Mouse (Mus musculus): ENCODE measurements around the gene Polm. TPM values are rescaled to one million over a fixed set of nuclear protein-coding genes. Genes with fewer than 3 reads are reported as not detected.

Gene Polm
- 4.7 and 5.7 TPM in 2 replicates for polyA plus RNA-seq (2015; fragmentation: Nextera tagmentation; extraction: Ambion mirVana)

GRCm38 (mm10) chr11:5837251-5838246 is at the start of gene Polm:
Gene Polm, minus strand, starts transcription at chr11:5838016.

GRCm38 (mm10) chr11:5877921-5878526 is 40.2 kb upstream of the Polm start, which contains the start of gene Pold2:
Gene Pold2, minus strand, starts transcription at chr11:5878292.

GRCm38 (mm10) chr11:5861678-5862393 is 24.0 kb upstream of the Polm start, which contains the start of gene Aebp1:
Gene Aebp1, plus strand, starts transcription at chr11:5861947.

DNA sequence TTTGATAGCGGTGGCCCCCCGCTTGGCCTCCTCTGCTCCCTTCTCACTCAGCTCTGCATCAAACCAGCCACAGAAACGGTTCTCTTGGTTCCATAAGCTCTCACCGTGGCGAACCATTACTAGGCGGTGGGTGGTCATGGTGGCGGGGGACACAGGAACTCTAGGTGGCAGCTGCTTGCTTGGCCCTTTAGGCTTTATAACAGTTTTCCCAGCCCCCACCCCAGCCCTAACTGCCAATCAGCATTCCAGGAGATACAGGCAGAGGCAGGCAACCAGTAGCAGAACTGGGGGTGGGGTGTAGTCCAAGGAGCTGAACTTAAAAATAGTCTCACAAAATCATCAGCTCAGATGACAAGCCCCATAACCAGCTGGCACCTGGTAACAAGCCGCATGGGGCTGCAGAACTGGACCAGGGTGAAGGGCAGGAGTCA is 34.2 kb downstream of the Polm start, which contains the start of gene Pgam2:
Gene Pgam2, minus strand, starts transcription at position 183 of the 431 bp plus-strand sequence.

DNA sequence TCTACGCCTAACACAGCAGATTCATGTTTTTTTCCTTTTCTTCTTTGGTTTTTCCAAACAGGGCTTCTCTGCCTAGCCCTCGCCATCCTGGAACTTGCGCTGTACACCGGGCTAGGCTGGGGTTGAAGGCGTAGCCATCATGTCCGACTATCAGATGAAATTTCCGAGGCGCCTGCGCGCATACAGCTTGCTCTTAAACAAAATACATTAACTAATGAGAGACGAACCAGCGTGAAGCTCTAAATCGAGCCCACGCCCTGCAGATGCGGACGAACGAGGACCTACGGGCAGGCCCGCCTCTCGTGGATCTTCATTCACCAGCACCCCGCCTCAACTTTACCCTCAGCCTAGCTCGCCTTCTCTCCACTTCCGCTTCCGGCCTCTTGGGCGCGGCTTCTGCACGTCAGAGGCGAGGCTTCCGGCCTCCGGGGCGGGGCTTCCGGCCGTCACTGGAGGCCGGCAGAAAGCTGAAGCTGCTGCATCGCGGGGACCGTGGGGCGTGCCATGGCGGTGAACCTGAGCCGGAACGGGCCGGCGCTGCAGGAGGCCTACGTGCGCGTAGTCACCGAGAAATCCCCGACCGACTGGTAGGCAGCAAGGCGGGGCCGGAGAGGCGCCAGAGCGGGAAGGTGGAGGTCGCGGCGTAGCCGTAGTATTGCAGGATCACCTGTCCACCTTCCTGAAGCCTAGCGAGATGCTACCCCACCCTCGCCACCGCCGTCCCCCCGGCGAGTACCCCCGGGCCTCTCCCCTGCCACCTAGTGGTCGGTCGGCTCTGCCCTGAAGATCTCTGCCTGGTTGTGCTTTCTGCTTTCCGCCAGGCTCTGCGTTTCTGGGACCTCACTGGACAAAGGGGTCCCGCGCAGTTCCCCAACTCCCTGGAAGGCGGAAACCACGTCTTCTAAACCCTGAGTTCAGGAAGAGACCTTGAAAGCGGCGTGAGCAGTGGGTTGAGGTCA is 49.5 kb downstream of the Polm start, which contains the start of gene Dbnl:
Gene Dbnl, plus strand, starts transcription at position 433 of the 959 bp plus-strand sequence.

Other genes with a start within 250 kb of the Polm start
- gene Mrps24, start 122.3 kb downstream of the Polm start, polyA plus RNA-seq (2015; fragmentation: Nextera tagmentation; extraction: Ambion mirVana) = 170 and 171 TPM in 2 replicates
- 16.9 TPM in 2 replicates for gene Urgcp, start 75.6 kb downstream of the Polm start, polyA plus RNA-seq (2015; fragmentation: Nextera tagmentation; extraction: Ambion mirVana)
- gene Dbnl, start 49.5 kb downstream of the Polm start, polyA plus RNA-seq (2015; fragmentation: Nextera tagmentation; extraction: Ambion mirVana) = 96.8 and 101 TPM in 2 replicates
- 0.52 and 1.4 TPM in 2 replicates for gene Pgam2, start 34.3 kb downstream of the Polm start, polyA plus RNA-seq (2015; fragmentation: Nextera tagmentation; extraction: Ambion mirVana)
- 64.1 and 66.9 TPM in 2 replicates for gene Aebp1, start 23.9 kb upstream of the Polm start, polyA plus RNA-seq (2015; fragmentation: Nextera tagmentation; extraction: Ambion mirVana)
- gene Pold2, start 40.3 kb upstream of the Polm start, polyA plus RNA-seq (2015; fragmentation: Nextera tagmentation; extraction: Ambion mirVana) = 44.3 and 51.8 TPM in 2 replicates
- gene Myl7, start 60.8 kb upstream of the Polm start, polyA plus RNA-seq (2015; fragmentation: Nextera tagmentation; extraction: Ambion mirVana) = 27.9 and 36.0 TPM in 2 replicates
- 0.23 and 0.87 TPM in 2 replicates for gene Gck, start 112.1 kb upstream of the Polm start, polyA plus RNA-seq (2015; fragmentation: Nextera tagmentation; extraction: Ambion mirVana)
- gene Ykt6, start 117.7 kb upstream of the Polm start, polyA plus RNA-seq (2015; fragmentation: Nextera tagmentation; extraction: Ambion mirVana) = 34.7 and 35.9 TPM in 2 replicates
- gene Camk2b, start 228.3 kb upstream of the Polm start, polyA plus RNA-seq (2015; fragmentation: Nextera tagmentation; extraction: Ambion mirVana) = 1.1 and 1.2 TPM in 2 replicates

Data from urinary bladder, postnatal 0 days (tissue).